Mouse (Mus musculus) monocyte, adult 59 days (primary cell): ENCODE measurements around the gene Iqce. TPM values are rescaled to one million over a fixed set of nuclear protein-coding genes. Genes with fewer than 3 reads are reported as not detected.

ENCODE experiments used
- total RNA-seq, 2 experiments: library from RNA; stranded (reverse); gene quantifications; one replicate each; pipeline ENCODE4 v1.2.4; 2023

Gene Iqce
- total RNA-seq = 10 to 100 TPM; 39.1 to 43.5 TPM

GRCm38 (mm10) chr5:140702103-140702513 is at the start of gene Iqce:
Iqce (minus strand) TSS chr5:140702378.

GRCm38 (mm10) chr5:140723822-140724221 is 21.6 kb upstream of the Iqce start, which contains the start of gene Amz1:
Amz1 (plus strand) TSS chr5:140724127.

GRCm38 (mm10) chr5:140704378-140705251 is 2.4 kb upstream of the Iqce start, which contains the start of gene Brat1:
Brat1 (plus strand) TSS chr5:140705011.

GRCm38 (mm10) chr5:140648519-140649100 is 53.6 kb downstream of the Iqce start, which contains the start of gene Ttyh3:
Ttyh3 (minus strand) TSS chr5:140649031.

Other genes with a start within 250 kb of the Iqce start
- gene Chst12, start 196.8 kb downstream of the Iqce start, total RNA-seq = 10 to 100 TPM; 84.5 to 90.8 TPM
- not detected for gene Grifin, start 137.3 kb downstream of the Iqce start, total RNA-seq
- 100 to 1,000 TPM; 121 to 194 TPM for gene Lfng, start 95.1 kb downstream of the Iqce start, total RNA-seq
- 100 to 1,000 TPM; 105 to 114 TPM for gene Ttyh3, start 53.3 kb downstream of the Iqce start, total RNA-seq
- 10 to 100 TPM; 25.5 to 25.9 TPM for gene Brat1, start 2.6 kb upstream of the Iqce start, total RNA-seq
- 10 to 100 TPM; 78.1 to 86.6 TPM for gene Amz1, start 21.7 kb upstream of the Iqce start, total RNA-seq
- 10 to 100 TPM; 66.9 to 69.0 TPM for gene Gna12, start 128.1 kb upstream of the Iqce start, total RNA-seq